Mouse (Mus musculus) MEL (cell line): Measurements from ENCODE around the gene Smim4.

Source experiments
- CTCF ChIP-seq, 3 experiments: IDR thresholded peaks in 2 of 3; conservative IDR thresholded peaks in 1 of 3; 2 replicates each; pipeline ENCODE4 v1.5.1; 2011 to 2012; ENCODE audit warnings: low read length in 3 of 3, low read depth in 2 of 3, mild to moderate bottlenecking in 2 of 3, improper control_type of control experiment in 1 of 3, inconsistent platforms in 1 of 3, mixed read lengths in 1 of 3, moderate library complexity in 1 of 3; ENCODE audit not compliant: control insufficient read depth in 1 of 3, insufficient read depth in 1 of 3, poor library complexity in 1 of 3, severe bottlenecking in 1 of 3
- MEF2A ChIP-seq: IDR thresholded peaks from 2 replicates; pipeline ENCODE4 v1.6.1; 2014; ENCODE audit warnings: low read depth, mild to moderate bottlenecking, inconsistent platforms, low read length, improper control_type of control experiment; ENCODE audit not compliant: poor library complexity, insufficient replicate concordance, severe bottlenecking; ENCODE audit errors: extremely low read depth
- SMC3 ChIP-seq: IDR thresholded peaks from 2 replicates; pipeline ENCODE4 v1.6.1; 2011; ENCODE audit warnings: low read depth, low read length, improper control_type of control experiment

GRCm38 (mm10) chr14:31171821-31172220 is 43.1 kb upstream of the Smim4 start:
- no peak for TF ChIP-seq MEF2A
- no peak for TF ChIP-seq CTCF (IDR thresholded peaks at IDR 0.05 in 2 of 3, conservative IDR thresholded peaks at IDR 0.05 in 1 of 3; ENCODE audit: control insufficient read depth in 1 of 3, insufficient read depth in 1 of 3, low read depth in 2 of 3, low read length in 3 of 3, poor library complexity in 1 of 3, severe bottlenecking in 1 of 3)
- no peak for TF ChIP-seq SMC3
